Mouse (Mus musculus): ENCODE results near the gene Irf5.

GRCm38 (mm10) chr6:29507447-29508309, 18.7 kb upstream of the Irf5 start, which contains the start of gene Kcp:
- TF ChIP-seq POLR2A (IDR thresholded peaks at IDR 0.05; ENCODE audit: borderline replicate concordance, low read depth, low read length) (no peak), CTCF (IDR thresholded peaks at IDR 0.05; ENCODE audit: low read depth, low read length) (no peak)
